Mouse (Mus musculus) ES-Bruce4 (cell line): ENCODE results near the gene Thbs3. TPM values are rescaled to one million over a fixed set of nuclear protein-coding genes. Genes with fewer than 3 reads are reported as not detected.

Experiments
- H3K27ac ChIP-seq: 2 replicates; pipeline ENCODE4 v1.5.1; 2012; ENCODE audit warnings: low read length, inconsistent platforms; ENCODE audit not compliant: insufficient read depth
- H3K27me3 ChIP-seq: 2 replicates; pipeline ENCODE4 v1.6.1; 2012; ENCODE audit warnings: mild to moderate bottlenecking, low read length, inconsistent platforms; ENCODE audit not compliant: control insufficient read depth, poor library complexity, insufficient read depth, severe bottlenecking
- H3K36me3 ChIP-seq: 2 replicates; pipeline ENCODE4 v1.6.1; 2012; ENCODE audit warnings: inconsistent platforms, mild to moderate bottlenecking, low read length, moderate library complexity; ENCODE audit not compliant: control insufficient read depth, poor library complexity, insufficient read depth, severe bottlenecking
- H3K4me1 ChIP-seq: one replicate; pipeline ENCODE4 v1.8.1; 2011; ENCODE audit warnings: low read length; ENCODE audit not compliant: control insufficient read depth, insufficient read depth
- H3K4me3 ChIP-seq: 2 replicates; pipeline ENCODE4 v1.5.1; 2011; ENCODE audit warnings: low read depth, mild to moderate bottlenecking, low read length
- H3K9ac ChIP-seq: 2 replicates; pipeline ENCODE4 v1.6.1; 2012; ENCODE audit warnings: low read depth, mild to moderate bottlenecking, inconsistent platforms; ENCODE audit not compliant: poor library complexity, severe bottlenecking
- H3K9me3 ChIP-seq: replicated peaks from 2 replicates; pipeline ENCODE4 v1.6.1; 2012; ENCODE audit warnings: mild to moderate bottlenecking, low read length, inconsistent platforms; ENCODE audit not compliant: control insufficient read depth, poor library complexity, insufficient read depth, severe bottlenecking
- CTCF ChIP-seq: IDR thresholded peaks from one replicate; pipeline ENCODE4 v1.8.1; 2011; ENCODE audit warnings: low read depth, low read length
- EP300 ChIP-seq: IDR thresholded peaks from 2 replicates; pipeline ENCODE4 v1.6.1; 2011; ENCODE audit warnings: low read depth, low read length; ENCODE audit not compliant: insufficient read depth
- POLR2A ChIP-seq: IDR thresholded peaks from one replicate; pipeline ENCODE4 v1.8.1; 2011; ENCODE audit warnings: low read length; ENCODE audit not compliant: insufficient read depth
- polyA plus RNA-seq: library from polyadenylated mRNA; stranded (reverse); fragments of >200 nt; gene quantifications from 2 replicates; pipeline ENCODE4 v1.2.4, GENCODE M21; 2011; ENCODE audit warnings: low read depth; ENCODE audit not compliant: missing spikeins, insufficient read depth, insufficient read length

Thbs3 gene
- polyA plus RNA-seq, 1 experiment, result 10.4 TPM

- no peaks in the 10 kb centered on the region for H3K9me3 ChIP-seq
- H3K9ac ChIP-seq, result peak within 1 kb of the TSS; percentile 51
- no peak for TF ChIP-seq EP300
- TF ChIP-seq POLR2A, result no peak
- no peak for TF ChIP-seq CTCF
- peaks cover 10% of the 10 kb centered on the region for H3K4me1 ChIP-seq
- peak within 1 kb of the TSS; percentile 65 for H3K4me3 ChIP-seq
- no peaks in the 10 kb centered on the region for H3K27me3 ChIP-seq
- no peaks in the 10 kb centered on the region for H3K36me3 ChIP-seq
- peak within 1 kb of the TSS; percentile 68 for H3K27ac ChIP-seq
These were observed 11.9 kb downstream of the Thbs3 start, which contains the start of gene Mtx1 for GRCm38 (mm10) chr3:89226900-89227299. Gene Mtx1 (minus strand): TSS chr3:89227088.

- H3K27me3 ChIP-seq, result no peaks in the 10 kb centered on the region
- peak overlapping the region; percentile 51 for H3K9ac ChIP-seq
- H3K36me3 ChIP-seq, result no peaks in the 10 kb centered on the region
- TF ChIP-seq CTCF (no peak), POLR2A (no peak), EP300 (no peak)
- H3K4me3 ChIP-seq, result peak overlapping the region; percentile 65
- no peaks in the 10 kb centered on the region for H3K9me3 ChIP-seq
- peak overlapping the region; percentile 60 for H3K27ac ChIP-seq
- peaks cover 10% of the 10 kb centered on the region for H3K4me1 ChIP-seq
These were observed 12.6 kb downstream of the Thbs3 start for GRCm38 (mm10) chr3:89227307-89228179.

DNA sequence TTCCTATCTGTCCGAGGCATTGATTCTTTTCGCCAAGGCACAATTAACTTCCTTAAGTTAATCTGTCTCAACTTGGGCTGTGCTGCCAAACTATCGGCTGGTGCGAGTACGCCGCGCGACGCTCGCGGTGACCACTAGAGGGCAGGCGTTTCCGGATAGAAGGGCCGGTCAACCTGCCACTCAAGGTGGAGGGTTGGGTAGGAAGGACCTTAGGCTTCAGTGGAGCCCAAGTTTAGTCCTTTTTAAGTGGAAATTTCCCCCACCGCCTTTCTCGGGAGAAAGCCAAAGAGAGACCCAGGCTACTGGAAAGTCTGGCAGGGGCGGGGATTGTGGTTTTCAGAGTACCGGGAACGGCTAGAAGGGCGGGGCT, 13.2 kb downstream of the Thbs3 start:
- H3K27ac ChIP-seq, result peak overlapping the region; percentile 60
- H3K36me3 ChIP-seq, result no peaks in the 10 kb centered on the region
- TF ChIP-seq CTCF (peak; percentile 94), EP300 (no peak), POLR2A (no peak)
- 0 out of 2 replicates have a peak overlapping the region, but pooled peaks have one; percentile 19 for H3K9ac ChIP-seq
- no peaks in the 10 kb centered on the region for H3K27me3 ChIP-seq
- H3K9me3 ChIP-seq, result no peaks in the 10 kb centered on the region
- H3K4me3 ChIP-seq, result peak overlapping the region; percentile 56
- H3K4me1 ChIP-seq, result peaks cover 10% of the 10 kb centered on the region

GRCm38 (mm10) chr3:89228836-89229235, 13.9 kb downstream of the Thbs3 start, which contains the start of gene Muc1:
Gene Muc1 (plus strand): TSS chr3:89229057.
- Histone ChIP-seq H3K9me3 (no peaks in the 10 kb centered on the region), H3K27me3 (no peaks in the 10 kb centered on the region), H3K4me1 (peaks cover 10% of the 10 kb centered on the region), H3K4me3 (peak within 1 kb of the TSS; percentile 56), H3K36me3 (no peaks in the 10 kb centered on the region), H3K9ac (peak within 1 kb of the TSS; percentile 19; the same call in 1 of the 2 replicates), H3K27ac (peak within 1 kb of the TSS; percentile 66)
- 0 out of 2 replicates have a peak, but pooled peaks have one; percentile 28 for TF ChIP-seq EP300
- no peak for TF ChIP-seq CTCF
- no peak for TF ChIP-seq POLR2A

DNA sequence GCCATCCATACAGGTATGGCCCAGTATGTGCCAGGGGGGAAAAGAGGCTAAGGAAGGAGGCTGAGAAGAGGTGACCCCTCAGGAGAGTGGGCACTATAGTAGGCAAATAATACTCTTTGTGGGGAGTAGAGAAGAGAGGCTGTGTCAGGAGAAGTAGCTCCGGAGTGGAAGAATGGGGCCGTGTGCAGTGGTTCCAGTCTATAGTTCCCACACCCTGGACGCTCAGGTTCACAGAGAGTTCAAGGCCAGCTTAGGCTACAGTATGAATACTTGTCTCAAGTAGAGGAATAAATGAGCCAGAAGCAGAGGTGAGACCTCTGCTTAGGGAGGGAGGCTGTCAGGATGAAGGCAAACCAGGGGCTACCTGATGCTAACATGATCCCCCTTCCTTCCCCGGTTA, 14.3 kb downstream of the Thbs3 start:
- no peaks in the 10 kb centered on the region for H3K27me3 ChIP-seq
- no peaks in the 10 kb centered on the region for H3K9me3 ChIP-seq
- TF ChIP-seq EP300 (no peak), POLR2A (no peak), CTCF (no peak)
- H3K4me1 ChIP-seq, result peaks cover 10% of the 10 kb centered on the region
- peak overlapping the region; percentile 28; the same call in 1 of the 2 replicates for H3K27ac ChIP-seq
- H3K4me3 ChIP-seq, result peak overlapping the region; percentile 15
- peak overlapping the region; percentile 19; the same call in 1 of the 2 replicates for H3K9ac ChIP-seq
- no peaks in the 10 kb centered on the region for H3K36me3 ChIP-seq

DNA sequence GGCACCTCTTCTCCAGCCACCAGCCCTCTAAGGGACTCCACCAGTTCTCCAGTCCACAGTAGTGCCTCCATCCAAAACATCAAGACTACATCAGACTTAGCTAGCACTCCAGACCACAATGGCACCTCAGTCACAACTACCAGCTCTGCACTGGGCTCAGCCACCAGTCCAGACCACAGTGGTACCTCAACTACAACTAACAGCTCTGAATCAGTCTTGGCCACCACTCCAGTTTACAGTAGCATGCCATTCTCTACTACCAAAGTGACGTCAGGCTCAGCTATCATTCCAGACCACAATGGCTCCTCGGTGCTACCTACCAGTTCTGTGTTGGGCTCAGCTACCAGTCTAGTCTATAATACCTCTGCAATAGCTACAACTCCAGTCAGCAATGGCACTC, 15.6 kb downstream of the Thbs3 start:
- Histone ChIP-seq H3K27ac (no peak overlapping the region), H3K9me3 (no peaks in the 10 kb centered on the region), H3K9ac (no peak overlapping the region), H3K36me3 (no peaks in the 10 kb centered on the region), H3K4me3 (no peak overlapping the region), H3K4me1 (peaks cover under 1% of the 10 kb centered on the region), H3K27me3 (no peaks in the 10 kb centered on the region)
- TF ChIP-seq POLR2A, result no peak
- no peak for TF ChIP-seq CTCF
- no peak for TF ChIP-seq EP300
